Mouse (Mus musculus) heart, adult 18-20 months (tissue): ENCODE data around the gene Zfp961. TPM values are rescaled to one million over a fixed set of nuclear protein-coding genes. Genes with fewer than 3 reads are reported as not detected.
"Not testable (repeated sequence)": the region's sequence is repeated elsewhere in the genome, so short reads cannot be mapped to it uniquely, and the experiment has no call there.

Experiments used
- DNase-seq, 2 experiments: peaks; one replicate each; pipeline ENCODE4 v3.0.0; 2021 to 2022; ENCODE audit warnings: mixed read lengths in 1 of 2
- total RNA-seq, 2 experiments: library from RNA; stranded (reverse); gene quantifications; 2 replicates each; pipeline ENCODE4 v1.2.3; 2021

The Zfp961 gene
- total RNA-seq, 2 experiments from 2014 or later, result 5.7 to 8.2 TPM

GRCm38 (mm10) chr8:72018141-72018540 is 67.3 kb downstream of the Zfp961 start:
- peak; percentile 31 to 76 for DNase-seq

- not testable (repeated sequence) for DNase-seq
Measured at GRCm38 (mm10) chr8:72019022-72019421, 68.2 kb downstream of the Zfp961 start.

- no peak for DNase-seq
Measured at GRCm38 (mm10) chr8:72019816-72020215, 69.0 kb downstream of the Zfp961 start.

- DNase-seq, result peak; percentile 41 to 62
Measured at GRCm38 (mm10) chr8:72024886-72025285, 74.0 kb downstream of the Zfp961 start.

GRCm38 (mm10) chr8:72032926-72033325 is 82.1 kb downstream of the Zfp961 start:
- peak; percentile 48 to 74 for DNase-seq

- DNase-seq, result not testable (repeated sequence)
Measured at GRCm38 (mm10) chr8:72040918-72041317, 90.1 kb downstream of the Zfp961 start, which contains the start of gene Olfr372. Gene Olfr372, plus strand, starts transcription at chr8:72041218.

GRCm38 (mm10) chr8:72042493-72042892 is 91.7 kb downstream of the Zfp961 start:
- no peak for DNase-seq

Other genes with a start within 250 kb of the Zfp961 start
- gene B3gnt3, start 249.2 kb upstream of the Zfp961 start, total RNA-seq, result 1 to 10 TPM; 4.9 to 5.9 TPM
- gene Fcho1, start 225.3 kb upstream of the Zfp961 start, total RNA-seq, result 1 to 10 TPM in 1 of 2 experiments, under 1 TPM in 1; 0.79 to 2.4 TPM
- gene Zfp709, start 69.0 kb upstream of the Zfp961 start, total RNA-seq, result 1 to 10 TPM; 4.9 to 5.4 TPM
- gene Zfp882, start 42.4 kb upstream of the Zfp961 start, total RNA-seq, result 1 to 10 TPM; 3.4 to 3.6 TPM
- 10 to 100 TPM; 20.2 to 24.6 TPM for gene Zfp617, start 42.4 kb upstream of the Zfp961 start, total RNA-seq
- gene Cyp4f18, start 58.6 kb downstream of the Zfp961 start, total RNA-seq, result 1 to 10 TPM in 1 of 2 experiments, under 1 TPM in 1; 0.69 to 2.7 TPM
- gene Olfr372, start 90.2 kb downstream of the Zfp961 start, total RNA-seq, result not detected
- not detected for gene Olfr373, start 132.1 kb downstream of the Zfp961 start, total RNA-seq
- gene Olfr374, start 156.0 kb downstream of the Zfp961 start, total RNA-seq, result not detected
- 100 to 1,000 TPM in 1 of 2 experiments, 10 to 100 TPM in 1; 89.1 to 107 TPM for gene Tpm4, start 183.9 kb downstream of the Zfp961 start, total RNA-seq
- 10 to 100 TPM; 20.0 to 25.1 TPM for gene Rab8a, start 210.2 kb downstream of the Zfp961 start, total RNA-seq
- gene Hsh2d, start 238.6 kb downstream of the Zfp961 start, total RNA-seq, result under 1 TPM in 1 of 2 experiments, not detected in 1; 0.51 TPM